Mouse (Mus musculus): ENCODE data around the gene Safb2.
A peak's percentile ranks its signal among the peaks of the same experiment; 100 is the strongest.

Safb2 gene

DNA sequence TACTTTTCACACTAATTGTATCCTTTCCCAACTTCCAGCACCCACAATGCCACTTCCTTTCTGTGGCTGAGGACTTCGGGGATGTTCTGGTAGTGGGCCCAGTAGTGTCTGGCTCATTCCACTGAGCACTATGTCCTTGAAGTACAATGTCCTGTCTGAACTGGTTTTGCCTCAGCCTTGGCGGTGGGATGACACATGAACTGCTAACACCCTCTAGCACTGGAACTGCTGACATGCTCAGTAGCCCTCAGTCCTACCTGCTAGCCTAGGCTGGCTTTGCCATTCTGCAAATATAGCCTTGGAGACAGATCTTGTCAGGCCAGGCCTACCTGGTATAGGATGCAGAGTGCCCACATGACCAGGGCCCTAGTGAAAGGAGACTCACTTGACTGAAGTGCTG, 22.5 kb downstream of the Safb2 start:
- no peak for DNase-seq (ENCODE audit: extremely low spot score, low read depth, low spot score)

DNA sequence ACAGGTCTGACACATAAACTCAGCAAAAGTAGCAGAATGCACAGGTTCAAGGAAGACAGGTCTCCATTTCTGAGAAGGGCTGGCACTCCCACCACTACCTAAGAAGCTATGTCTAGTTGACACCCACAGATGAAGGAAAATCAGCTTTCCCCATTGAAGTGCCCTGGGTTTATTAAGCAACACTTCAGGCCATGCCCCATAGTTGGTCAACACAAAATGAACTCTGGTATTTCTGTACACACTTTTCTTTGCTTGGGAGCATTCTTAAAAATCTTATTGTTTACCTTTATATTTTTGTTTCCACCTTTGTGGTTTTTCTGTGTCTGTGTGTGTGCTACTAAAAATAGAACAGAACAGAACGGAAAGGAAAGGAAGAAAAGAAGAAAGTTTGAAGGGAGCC, 24.3 kb downstream of the Safb2 start:
- no peak for DNase-seq (ENCODE audit: extremely low spot score, low read depth, low spot score)

DNA sequence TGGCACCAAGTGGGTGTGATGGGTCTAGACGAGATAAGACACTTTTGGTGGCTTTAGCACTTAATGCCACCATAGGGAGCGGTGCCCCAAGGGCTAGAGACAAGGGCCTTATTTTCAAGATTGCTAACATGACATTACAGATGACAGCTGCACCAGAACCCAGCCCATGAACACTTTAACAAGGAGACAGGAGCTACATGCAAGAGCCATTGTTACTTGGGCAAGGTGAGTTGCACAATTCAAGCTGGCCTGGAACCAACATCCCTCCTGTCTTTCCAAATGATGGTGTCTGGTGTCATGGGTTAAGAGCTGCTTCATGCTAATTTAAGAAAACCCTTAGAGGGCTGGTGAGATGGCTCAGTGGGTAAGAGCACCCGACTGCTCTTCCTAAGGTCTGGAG, 25.0 kb downstream of the Safb2 start:
- DNase-seq (ENCODE audit: extremely low spot score, low read depth, low spot score): no peak

DNA sequence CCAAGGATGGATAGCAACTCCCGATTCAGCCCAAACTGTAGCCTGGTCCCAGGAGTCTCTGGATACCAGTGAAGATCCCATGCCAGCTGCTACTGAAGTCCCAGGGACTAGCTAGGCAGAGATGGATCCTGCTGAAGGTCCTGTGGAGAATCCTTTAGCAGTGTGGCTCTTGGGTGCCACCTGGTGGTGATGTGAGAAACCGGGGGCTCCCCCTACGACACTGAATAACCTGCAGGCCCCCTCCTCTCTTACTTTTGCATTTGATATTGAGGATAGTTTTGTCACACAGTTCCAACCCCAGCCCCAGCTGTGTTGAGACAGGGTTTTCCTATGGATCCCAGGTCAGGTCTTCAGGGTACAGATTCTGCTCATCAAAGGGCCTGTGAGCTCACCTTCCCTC, 25.9 kb downstream of the Safb2 start:
- peak; percentile 41 for DNase-seq (ENCODE audit: extremely low spot score, low read depth, low spot score)

DNA sequence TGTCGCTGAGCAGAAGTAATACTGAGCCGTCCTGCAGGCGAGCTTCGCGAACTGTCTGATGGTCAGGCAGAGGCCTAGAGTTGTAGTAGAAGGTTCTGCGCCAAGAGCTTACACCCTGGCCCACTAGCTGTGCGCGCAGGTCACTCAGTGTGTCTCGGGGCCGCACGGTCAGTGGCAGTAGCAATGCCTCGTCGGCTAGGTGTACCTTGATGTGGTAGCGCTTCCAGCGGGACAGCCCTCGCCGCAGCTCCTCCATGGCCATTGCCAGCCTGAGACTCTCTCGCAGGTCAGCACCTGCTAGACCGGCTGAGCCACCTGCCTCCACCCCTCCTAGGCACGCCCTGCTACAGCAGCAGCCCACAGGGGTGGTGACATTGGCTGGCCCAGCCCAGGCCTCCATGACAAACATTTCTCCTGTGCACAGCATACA, 30.2 kb downstream of the Safb2 start, which contains the start of gene Gm20219:
Gene Gm20219 (minus strand): TSS at position 266 of the 430 bp plus-strand sequence.
- DNase-seq (ENCODE audit: extremely low spot score, low read depth, low spot score): no peak

DNA sequence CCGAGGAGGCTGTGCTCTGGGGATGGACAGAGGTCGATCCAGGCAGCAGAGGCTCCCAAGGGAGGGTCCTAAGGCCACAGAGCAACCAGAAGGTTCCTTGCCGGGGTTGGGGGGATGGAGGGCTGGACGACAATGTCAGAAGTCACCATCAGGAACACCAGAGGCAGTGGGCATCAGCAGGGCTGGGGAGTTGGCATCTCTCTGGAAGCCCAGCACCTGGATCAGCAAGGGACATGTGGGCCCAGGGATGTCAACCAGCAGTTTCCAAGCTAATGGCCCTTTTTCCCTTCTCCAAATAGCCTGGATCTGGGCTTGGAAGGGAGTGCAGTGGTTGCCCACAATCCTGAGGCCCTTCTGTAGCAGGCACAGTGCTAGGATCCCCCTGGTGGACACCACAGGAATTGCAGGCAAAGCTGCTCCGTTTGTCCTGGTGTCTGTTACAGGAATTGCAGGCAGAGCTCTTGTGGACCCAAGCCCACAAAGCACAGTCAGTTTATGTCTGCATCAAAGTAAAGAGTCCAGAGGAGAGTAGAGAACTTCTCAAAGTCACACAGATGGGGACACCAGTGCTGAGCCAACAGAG, 31.5 kb downstream of the Safb2 start:
- peak; percentile 78 for DNase-seq (ENCODE audit: extremely low spot score, low read depth, low spot score)

DNA sequence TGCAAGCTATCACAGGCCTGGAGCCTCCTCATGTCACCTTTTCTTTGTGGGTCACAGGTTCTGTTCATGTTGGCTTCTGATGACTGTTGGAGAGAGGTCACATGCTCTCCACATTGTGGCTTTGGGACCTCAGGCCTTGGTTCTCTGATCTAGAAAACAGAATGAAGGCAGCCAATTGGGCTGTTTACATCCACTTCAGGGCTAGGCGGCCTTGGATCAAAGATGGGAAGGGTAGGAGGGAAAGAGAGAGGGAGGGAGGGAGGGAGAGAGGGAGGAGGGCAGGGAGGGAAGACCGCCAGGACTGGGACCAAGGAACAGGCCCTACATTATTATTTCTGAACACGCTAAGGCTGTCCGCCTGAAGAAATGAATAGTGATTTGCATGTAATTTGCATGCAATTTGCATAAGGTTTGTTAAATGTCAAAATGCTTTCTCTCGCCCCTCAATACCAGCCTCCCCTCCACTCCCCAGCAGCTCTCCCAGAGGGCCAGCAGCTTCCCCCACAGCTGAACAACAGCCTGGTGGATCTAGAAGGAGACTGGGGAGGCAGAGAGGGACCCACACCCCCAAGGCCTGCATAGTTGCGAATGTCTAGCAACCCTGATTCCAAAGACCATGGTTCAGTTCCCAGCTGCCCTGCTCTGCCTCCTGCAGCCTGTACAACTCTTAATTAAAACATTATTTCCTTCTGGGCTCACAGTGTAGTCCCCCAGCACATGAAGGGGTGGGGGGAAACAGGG, 32.4 kb downstream of the Safb2 start:
- DNase-seq (ENCODE audit: extremely low spot score, low read depth, low spot score): no peak

DNA sequence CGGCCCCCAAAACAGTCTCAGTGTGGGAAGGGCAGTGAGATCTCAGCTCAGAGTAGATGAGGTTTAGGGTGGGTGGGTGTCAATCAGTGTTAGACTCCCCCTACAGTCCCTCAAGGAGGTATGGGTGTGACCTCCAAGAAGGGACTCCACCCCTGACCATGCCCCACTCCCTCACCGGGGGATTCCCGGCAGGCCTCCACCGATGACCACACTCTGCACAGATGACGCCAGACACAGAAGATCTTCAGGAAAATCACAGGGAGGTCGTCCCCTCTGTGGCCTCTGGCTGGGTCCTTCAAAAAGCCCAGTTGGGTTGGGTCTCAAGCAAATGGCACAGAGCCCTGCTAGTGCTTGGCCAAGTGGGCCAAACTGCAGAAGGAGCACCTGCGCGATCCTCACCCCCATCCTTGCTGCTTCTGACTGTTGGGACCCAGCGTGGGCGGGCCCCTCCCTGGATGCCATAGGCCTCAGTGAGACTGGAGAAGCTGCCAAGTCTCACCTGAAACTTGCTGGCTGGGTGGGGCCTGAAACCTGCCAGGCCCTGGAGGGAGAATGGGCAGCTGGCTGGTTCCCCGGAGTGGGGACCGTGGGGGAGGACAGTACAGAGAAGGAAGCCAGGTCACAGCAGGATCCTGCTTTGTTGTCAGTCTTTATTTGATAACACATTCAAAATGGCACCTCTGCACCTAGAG, 33.5 kb downstream of the Safb2 start:
- no peak for DNase-seq (ENCODE audit: extremely low spot score, low read depth, low spot score)

DNA sequence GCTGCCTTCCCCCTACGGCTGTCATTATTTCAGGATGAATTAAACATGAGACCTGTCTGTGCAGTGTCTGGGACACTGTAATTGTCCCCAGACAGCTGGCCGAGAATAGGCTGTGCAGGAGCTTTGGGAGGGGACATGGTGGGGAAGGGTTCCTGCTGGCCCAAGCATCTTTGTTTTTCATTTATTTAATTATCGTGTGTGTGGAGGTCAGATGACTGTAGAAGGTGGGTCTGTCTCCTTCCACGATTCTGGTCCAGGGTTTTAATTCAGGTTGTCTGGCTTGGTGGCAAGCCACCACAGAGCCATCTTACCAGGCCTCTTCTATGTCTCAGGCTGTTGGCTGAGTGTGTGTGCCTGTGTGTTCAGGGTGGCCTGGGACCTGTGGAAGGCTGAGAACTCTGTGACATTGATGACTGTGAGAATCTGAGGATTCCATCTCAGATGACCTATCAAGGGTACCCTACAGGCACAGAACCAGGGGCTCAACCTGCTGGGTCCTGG, 35.7 kb downstream of the Safb2 start:
- DNase-seq (ENCODE audit: extremely low spot score, low read depth, low spot score): no peak

DNA sequence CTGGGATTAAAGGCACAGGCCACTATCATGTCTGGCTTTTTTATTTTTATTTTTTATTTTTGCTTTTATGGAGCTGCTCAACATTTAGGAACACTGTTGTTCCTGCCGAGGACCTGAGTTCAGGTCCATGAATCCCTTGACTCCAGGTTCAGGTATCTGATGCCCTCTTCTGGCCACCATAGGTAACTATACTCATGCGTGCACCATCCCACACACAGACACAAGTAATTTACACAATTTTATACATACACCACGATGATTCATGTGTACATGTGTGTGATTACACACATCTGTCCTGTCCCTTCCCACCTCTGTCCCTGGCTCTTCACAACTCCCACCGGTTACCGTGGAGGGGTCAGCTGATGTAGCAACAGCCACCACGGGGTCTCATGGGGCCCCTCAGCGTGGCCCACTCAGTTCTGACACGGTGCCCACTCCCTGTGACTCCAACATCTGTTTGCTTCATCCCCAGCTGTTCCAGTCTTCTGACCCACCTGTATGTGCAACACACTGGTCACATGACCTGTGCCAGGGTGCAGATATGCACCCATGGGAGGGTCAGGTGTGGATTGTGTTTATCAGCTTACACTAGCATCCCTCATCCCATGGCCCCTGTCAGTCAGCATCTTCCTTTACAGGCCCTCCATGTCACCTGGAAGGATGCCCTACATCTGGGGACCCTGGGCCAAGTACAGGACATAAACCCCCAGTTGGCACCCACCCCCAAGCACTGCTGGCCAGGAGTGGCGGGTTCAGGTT, 36.4 kb downstream of the Safb2 start:
- DNase-seq (ENCODE audit: extremely low spot score, low read depth, low spot score): no peak

DNA sequence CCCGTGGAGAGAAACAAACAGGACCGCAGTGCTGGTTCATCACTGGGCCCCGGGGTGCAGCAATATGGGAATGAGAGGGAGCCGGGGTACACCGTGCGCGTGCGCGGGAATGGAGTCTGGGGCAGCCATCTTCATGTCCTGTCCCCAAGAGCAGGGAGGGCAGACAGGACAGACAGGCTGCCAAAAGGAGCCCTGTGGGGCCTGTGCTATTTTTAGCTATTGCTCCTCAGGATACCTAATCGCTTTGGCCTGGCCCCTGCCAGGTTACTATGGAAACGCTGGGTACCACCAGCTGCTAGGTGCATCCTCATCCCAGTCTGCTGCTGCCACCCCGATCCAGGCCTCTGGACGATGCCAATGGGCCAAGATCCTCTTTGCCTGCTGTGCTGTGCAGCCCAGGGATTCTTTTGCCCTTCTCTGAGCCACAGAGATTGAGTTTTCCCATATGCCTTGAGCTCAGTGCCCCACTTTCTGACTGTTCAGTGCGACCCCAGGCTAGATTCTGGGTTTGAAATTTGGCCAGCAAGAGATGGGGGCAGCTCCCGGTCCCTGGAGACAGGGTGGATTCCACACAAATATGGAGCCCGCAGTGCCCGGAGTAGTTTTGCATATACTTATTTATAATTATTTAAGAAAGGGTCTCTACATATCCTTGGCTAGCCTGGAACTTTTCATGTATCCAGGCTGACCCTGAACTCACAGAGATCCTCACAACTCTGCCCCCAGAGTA, 37.1 kb downstream of the Safb2 start:
- no peak for DNase-seq (ENCODE audit: extremely low spot score, low read depth, low spot score)

DNA sequence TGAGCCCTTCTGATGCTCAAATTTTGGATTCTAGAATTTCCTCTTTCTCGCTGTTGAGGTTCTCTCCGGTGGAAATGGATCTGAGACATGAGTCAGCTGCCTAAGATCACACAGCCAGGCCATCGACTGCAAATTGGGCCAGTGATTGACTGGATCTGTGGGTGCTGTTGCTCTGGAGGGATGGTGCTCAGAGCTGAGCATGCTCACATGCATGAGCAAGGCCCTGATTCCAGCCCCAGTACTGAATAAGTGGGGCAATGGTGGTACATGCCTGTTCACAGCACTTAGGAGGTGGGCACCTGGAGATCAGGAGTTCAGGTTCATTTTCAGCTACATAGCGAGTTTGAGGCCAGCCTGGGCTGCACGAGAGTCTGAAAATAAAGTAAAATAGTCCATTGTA, 37.8 kb downstream of the Safb2 start:
- no peak for DNase-seq (ENCODE audit: extremely low spot score, low read depth, low spot score)

DNA sequence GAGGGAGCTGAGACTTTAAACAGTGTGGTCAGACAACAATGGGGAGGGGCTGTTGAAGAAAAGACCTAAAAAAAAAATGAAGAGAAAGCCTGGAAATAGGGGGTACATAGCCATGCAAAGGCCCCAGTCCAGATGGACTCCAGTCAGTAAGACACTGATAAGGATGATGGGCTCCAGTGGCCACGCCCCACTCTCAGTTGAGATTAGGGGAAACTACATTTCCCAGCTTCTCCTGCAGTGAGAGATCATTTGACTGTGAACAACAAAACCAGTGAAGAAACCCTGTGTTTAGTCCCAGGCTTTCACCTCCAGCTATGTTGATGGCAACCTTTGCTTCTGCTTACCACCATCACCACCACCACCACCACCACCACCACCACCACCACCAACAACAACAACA, 38.4 kb downstream of the Safb2 start:
- DNase-seq (ENCODE audit: extremely low spot score, low read depth, low spot score): no peak

DNA sequence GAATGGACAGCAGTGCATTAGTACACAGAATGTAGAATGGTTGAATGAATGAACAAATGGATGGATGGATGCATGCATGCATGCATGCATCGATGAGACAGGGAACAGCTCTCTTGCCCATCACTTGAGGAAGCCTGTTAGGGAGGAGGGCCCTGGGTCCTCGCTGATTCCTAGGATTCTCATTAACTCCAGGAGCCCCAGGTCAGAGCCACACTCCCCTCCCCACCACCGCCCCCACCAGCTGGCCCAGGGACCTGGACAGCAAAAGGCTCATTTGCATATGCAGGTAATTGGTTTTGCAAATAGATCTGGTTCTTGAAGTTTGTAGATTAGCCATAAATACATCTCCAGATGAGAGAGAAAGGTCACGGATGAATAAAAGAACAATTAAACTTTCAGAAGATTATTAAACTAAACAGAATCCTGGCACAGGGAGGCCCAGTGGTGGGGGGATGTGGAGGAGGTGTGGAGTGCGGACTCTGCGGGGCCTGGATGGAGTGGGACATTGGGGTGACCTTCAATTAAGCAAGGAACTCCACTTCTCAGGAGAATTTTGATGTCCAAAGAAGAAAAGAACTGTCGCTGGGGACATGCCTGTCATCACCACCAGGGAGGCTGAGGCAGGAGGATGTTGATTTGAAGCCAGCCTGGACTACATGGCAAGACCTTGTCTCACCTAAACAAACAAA, 39.5 kb downstream of the Safb2 start:
- no peak for DNase-seq (ENCODE audit: extremely low spot score, low read depth, low spot score)

DNA sequence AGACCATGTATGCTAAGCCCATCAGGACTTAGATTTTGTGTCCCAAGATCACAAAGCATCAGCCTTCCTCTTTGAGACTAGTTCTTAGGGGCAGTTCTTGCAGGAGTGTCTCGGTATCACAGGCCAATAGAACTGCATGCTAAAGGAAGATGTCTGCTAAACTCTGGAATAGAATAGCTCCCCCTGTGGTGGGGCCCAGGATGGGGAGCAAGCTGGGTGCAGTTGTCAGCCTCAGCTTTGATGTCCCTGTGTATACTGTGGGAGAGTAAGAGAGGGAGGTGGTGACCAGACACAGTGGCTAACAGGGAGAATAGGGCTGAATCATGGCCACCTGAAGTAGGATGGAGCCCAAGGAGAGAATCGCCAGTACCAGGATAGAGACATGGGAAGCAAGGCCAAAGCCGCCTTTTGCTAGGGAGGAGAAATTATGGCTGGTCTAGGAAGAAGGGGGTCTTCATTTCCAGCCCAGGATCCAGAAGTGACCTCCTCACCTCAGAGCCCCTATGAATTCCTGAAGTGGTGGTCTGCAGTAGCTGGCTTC, 40.6 kb downstream of the Safb2 start:
- DNase-seq (ENCODE audit: extremely low spot score, low read depth, low spot score): no peak

DNA sequence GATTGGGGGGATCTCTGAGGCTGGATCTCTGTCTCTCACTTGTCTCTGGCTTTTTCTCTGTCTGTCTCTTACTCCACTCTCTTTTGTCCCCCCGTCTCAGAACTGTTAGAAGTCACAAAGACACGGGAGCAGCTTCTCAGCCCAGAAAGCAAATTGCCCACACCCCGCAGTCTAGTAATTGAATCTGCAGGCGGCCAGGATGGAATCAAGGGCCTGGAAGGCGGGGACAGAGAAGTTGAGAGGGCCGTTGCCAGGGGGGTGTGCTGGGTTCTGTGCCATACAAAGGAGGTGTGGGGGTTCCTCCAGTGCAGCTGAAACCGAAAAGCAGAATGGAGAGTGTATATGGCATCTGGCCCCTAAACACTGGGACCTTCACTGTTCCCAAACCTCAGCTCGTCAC, 41.6 kb downstream of the Safb2 start:
- no peak for DNase-seq (ENCODE audit: extremely low spot score, low read depth, low spot score)

DNA sequence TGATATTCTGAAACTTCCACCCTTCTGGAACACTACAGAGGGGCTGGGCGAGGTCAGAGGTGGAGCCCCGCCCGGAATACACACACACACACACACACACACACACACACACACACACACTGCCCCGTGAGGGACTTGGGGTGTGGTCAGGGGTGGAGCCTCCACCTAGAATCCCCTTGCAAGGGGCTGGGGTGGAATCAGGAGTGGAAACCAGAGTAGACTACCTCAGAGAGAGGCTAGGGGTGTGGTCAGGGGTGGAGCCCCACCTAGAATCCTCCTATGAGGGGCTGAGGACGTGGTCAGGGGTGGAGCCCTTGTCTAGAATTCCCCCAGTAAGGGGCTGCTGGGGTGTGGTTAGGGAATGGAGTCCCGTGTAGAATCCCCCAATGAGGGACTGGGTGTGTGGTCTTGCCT, 43.8 kb downstream of the Safb2 start:
- DNase-seq (ENCODE audit: extremely low spot score, low read depth, low spot score): no peak

DNA sequence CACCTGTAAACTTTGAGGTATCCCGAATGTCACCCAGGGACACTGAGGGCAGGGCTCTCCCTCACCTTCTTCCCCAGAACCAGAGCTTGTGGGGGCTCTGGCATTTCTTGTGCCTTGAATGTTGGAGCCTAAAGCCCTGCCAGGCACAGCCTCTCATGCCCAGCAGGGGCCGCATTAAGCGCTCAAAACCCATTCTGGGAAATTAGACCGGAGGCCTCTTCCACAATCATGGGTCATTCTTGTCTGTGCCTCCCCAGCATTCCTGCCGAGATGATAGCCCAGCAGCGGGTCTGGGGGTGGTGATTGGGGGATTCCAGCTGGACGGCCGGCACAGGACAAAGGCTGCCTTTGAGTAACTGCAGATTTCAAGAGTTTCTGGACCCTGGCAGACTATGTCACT, 46.5 kb downstream of the Safb2 start:
- DNase-seq (ENCODE audit: extremely low spot score, low read depth, low spot score): no peak

DNA sequence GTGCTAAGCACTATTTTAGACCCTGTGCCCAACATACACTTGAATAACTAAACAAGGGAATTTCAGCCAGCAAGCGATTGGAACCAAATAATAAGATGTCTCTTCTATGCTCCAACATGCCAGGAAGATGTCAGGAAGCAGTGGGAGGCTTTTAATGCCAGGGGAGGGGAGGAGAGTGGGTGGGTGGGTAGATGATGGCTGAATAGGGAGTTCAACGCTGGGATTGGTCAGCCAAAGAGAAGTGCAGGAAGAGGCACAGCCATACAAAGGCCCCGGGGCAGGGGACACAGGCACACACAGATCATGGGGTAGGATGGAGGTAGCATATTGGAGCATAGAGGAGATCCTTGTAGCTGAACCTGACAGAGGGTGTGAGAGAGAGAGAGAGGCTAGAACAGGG, 47.5 kb downstream of the Safb2 start:
- no peak for DNase-seq (ENCODE audit: extremely low spot score, low read depth, low spot score)

DNA sequence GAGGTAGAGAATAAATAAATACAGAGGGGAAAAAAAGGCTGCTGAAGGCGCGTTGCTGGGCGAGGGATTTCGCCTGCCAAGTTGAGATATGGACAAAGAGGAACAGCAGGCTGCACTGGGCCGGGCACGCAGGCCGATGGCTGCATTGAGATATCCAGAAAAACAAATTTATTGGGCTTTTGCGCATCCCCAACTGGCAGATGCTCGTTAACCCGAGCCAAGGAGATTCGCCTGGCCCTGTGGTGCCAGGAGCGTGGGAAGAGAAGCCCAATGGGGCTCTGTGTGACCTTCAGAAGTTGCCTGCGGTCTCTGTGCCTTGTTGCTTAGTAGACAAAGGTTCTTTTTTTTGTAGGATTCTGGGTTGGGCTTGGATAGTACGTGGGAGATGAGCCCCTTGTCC, 48.2 kb downstream of the Safb2 start:
- no peak for DNase-seq (ENCODE audit: extremely low spot score, low read depth, low spot score)
